ENCODE assay signal across 9 mouse cellular contexts in genomic region chr10:84408965-84409660, GRCm38 (mm10). TPM values are rescaled to one million over a fixed set of nuclear protein-coding genes. Genes with fewer than 3 reads are reported as not detected.
DNase-seq lines count a peak whose midpoint lies in the region; ATAC-seq and TF ChIP-seq lines count a peak whose summit lies in the region.
"Had no signal": no experiment of that assay in that cellular context is flagged by ENCODE, and none has a peak within 500 bp of the region (broad histone marks: within the 10 kb centered on the region; RNA-seq: fewer than 3 reads in every experiment).

No protein-coding gene starts in this region.

- H3K4me3 ChIP-seq in liver, adult 2 months (ENCODE audit: insufficient read depth, low read depth, low read length), result no peak overlapping the region
- H3K4me3 ChIP-seq in liver, postnatal 0 days (ENCODE audit: low read depth, low read length), result no peak overlapping the region
- H3K4me3 ChIP-seq: embryonic facial prominence, embryonic 13.5 days had no signal

- WGBS in liver, adult 2 months, result 53% methylated on average over 13 of the region's 13 CpGs
- 57% methylated on average over 13 of the region's 13 CpGs for WGBS in liver, postnatal 0 days (ENCODE audit: insufficient replicate concordance)

- no peak overlapping the region for H3K9ac ChIP-seq in liver, adult 2 months (ENCODE audit: low read depth, low read length)
- H3K9ac ChIP-seq in liver, postnatal 0 days (replicated peaks), result no peak overlapping the region
- H3K9ac ChIP-seq: embryonic facial prominence, embryonic 13.5 days had no signal

- H3K4me2 ChIP-seq in liver, postnatal 0 days (ENCODE audit: low read depth, low read length), result no peak overlapping the region
- H3K4me2 ChIP-seq: embryonic facial prominence, embryonic 13.5 days had no signal

- no peak for TF ChIP-seq EP300 in liver, postnatal 0 days (IDR thresholded peaks at IDR 0.05; ENCODE audit: low read depth)

- no peak for ATAC-seq in liver, postnatal 0 days
- ATAC-seq: hindbrain, embryonic 16.5 days had no signal

- H3K79me2 ChIP-seq in liver, adult 2 months (ENCODE audit: control insufficient read depth, insufficient read depth, low read length), result no peaks in the 10 kb centered on the region

- TF ChIP-seq CTCF in liver, adult 2 months (IDR thresholded peaks at IDR 0.05; ENCODE audit: low read depth, low read length), result no peak
- TF ChIP-seq CTCF in liver, postnatal 0 days (IDR thresholded peaks at IDR 0.05; ENCODE audit: low read depth), result no peak

- no peak overlapping the region for H3K27ac ChIP-seq in liver, adult 2 months (replicated peaks; ENCODE audit: insufficient read depth, low read depth, low read length)
- H3K27ac ChIP-seq in liver, postnatal 0 days (ENCODE audit: low read depth), result no peak overlapping the region
- H3K27ac ChIP-seq: embryonic facial prominence, embryonic 13.5 days had no signal

- no peaks in the 10 kb centered on the region for H3K9me3 ChIP-seq in liver, postnatal 0 days (ENCODE audit: low read length)
- H3K9me3 ChIP-seq: embryonic facial prominence, embryonic 13.5 days had no signal

- DNase-seq in liver, adult 2 months (ENCODE audit: extremely low read depth, low read depth, low spot score), result peak; percentile 53
- DNase-seq in liver, postnatal 0 days, result no peak
- DNase-seq in adrenal gland, postnatal 14 days, result peak; percentile 64
- DNase-seq in heart, adult 9 months (ENCODE audit: low spot score in 2 of 2), result peak; percentile 51 to 78
- peak; percentile 57 for DNase-seq in lung, postnatal 36 days
- DNase-seq in spleen, postnatal 10 days (ENCODE audit: low spot score in 2 of 2), result no peak
- DNase-seq in layer of hippocampus, adult 9-11 months, result no peak

- H3K27me3 ChIP-seq in liver, adult 2 months (ENCODE audit: control insufficient read depth, insufficient read depth, low read length), result no peaks in the 10 kb centered on the region
- H3K27me3 ChIP-seq in liver, postnatal 0 days (ENCODE audit: insufficient read depth, low read length), result no peaks in the 10 kb centered on the region
- H3K27me3 ChIP-seq: embryonic facial prominence, embryonic 13.5 days had no signal

- H3K4me1 ChIP-seq in liver, adult 2 months (ENCODE audit: control insufficient read depth, insufficient read depth, low read length), result peaks cover 2% of the 10 kb centered on the region; the same call in 1 of the 2 replicates
- H3K4me1 ChIP-seq in liver, postnatal 0 days (ENCODE audit: insufficient read depth), result peaks cover 2% of the 10 kb centered on the region; the same call in 1 of the 2 replicates

- TF ChIP-seq POLR2A in liver, adult 2 months (IDR thresholded peaks at IDR 0.05; ENCODE audit: extremely low read depth, insufficient read depth, low read length), result no peak

- H3K36me3 ChIP-seq in liver, adult 2 months (ENCODE audit: control insufficient read depth, insufficient read depth, low read length), result no peaks in the 10 kb centered on the region
- no peaks in the 10 kb centered on the region for H3K36me3 ChIP-seq in liver, postnatal 0 days (replicated peaks; ENCODE audit: insufficient read depth, low read length)

RNA-seq across cellular contexts. Expression of gene Nuak1, which starts 31.3 kb away (rescaled TPM):
- total RNA-seq in liver, adult 2 months (2014; rRNA removed), result 0.65 and 0.87 TPM in 2 replicates
- 1.4 and 2.8 TPM in 2 replicates for polyA plus RNA-seq in liver, adult 2 months (2012; rRNA removed)
- polyA plus RNA-seq in liver, postnatal 0 days (2015; fragmentation: Nextera tagmentation; extraction: Ambion mirVana), result 0.13 and 0.20 TPM in 2 replicates
- 7.0 and 9.5 TPM in 2 replicates for total RNA-seq in adrenal gland, postnatal 14 days (2021)

Comparison
In these comparisons a context has a peak if more than half of its experiments do, and no peak if none do; other contexts are left out.
1. DNase-seq: peak in liver, adult 2 months (single experiment), adrenal gland, postnatal 14 days (single experiment), heart, adult 9 months (2 of 2) and lung, postnatal 36 days (single experiment); none in liver, postnatal 0 days (single experiment), spleen, postnatal 10 days (0 of 2) and layer of hippocampus, adult 9-11 months (single experiment).